Mouse (Mus musculus) midbrain, embryonic 15.5 days (tissue): ENCODE results near the gene Exoc2. TPM values are rescaled to one million over a fixed set of nuclear protein-coding genes. Genes with fewer than 3 reads are reported as not detected.

Source experiments
- ATAC-seq: fragments of 200-750 bp; cut with Nextera tagmentation; replicated peaks from 2 replicates; pipeline ENCODE4 v1.8.0; 2017; ENCODE audit warnings: moderate TSS enrichment
- H3K27ac ChIP-seq: fragments of 300-500 bp; sonication (generic); 2 replicates; pipeline ENCODE4 v1.5.1; 2015; ENCODE audit warnings: mild to moderate bottlenecking, inconsistent platforms
- H3K27me3 ChIP-seq: fragments of 300-500 bp; sonication (generic); replicated peaks from 2 replicates; pipeline ENCODE4 v1.6.1; 2015; ENCODE audit warnings: inconsistent platforms
- H3K36me3 ChIP-seq: fragments of 300-500 bp; sonication (generic); replicated peaks from 2 replicates; pipeline ENCODE4 v1.6.1; 2015; ENCODE audit warnings: inconsistent platforms
- H3K4me1 ChIP-seq: fragments of 300-500 bp; sonication (generic); 2 replicates; pipeline ENCODE4 v1.6.1; 2015; ENCODE audit warnings: inconsistent platforms
- H3K4me2 ChIP-seq: fragments of 300-500 bp; sonication (generic); 2 replicates; pipeline ENCODE4 v1.6.1; 2015; ENCODE audit warnings: inconsistent platforms, mild to moderate bottlenecking, moderate library complexity
- H3K4me3 ChIP-seq: fragments of 300-500 bp; sonication (generic); 2 replicates; pipeline ENCODE4 v1.5.1; 2015; ENCODE audit warnings: mild to moderate bottlenecking, inconsistent platforms
- H3K9ac ChIP-seq: fragments of 300-500 bp; sonication (generic); 2 replicates; pipeline ENCODE4 v1.6.1; 2015; ENCODE audit warnings: mild to moderate bottlenecking, inconsistent platforms
- H3K9me3 ChIP-seq: fragments of 300-500 bp; sonication (generic); 2 replicates; pipeline ENCODE4 v1.6.1; 2016; ENCODE audit warnings: inconsistent platforms
- WGBS: fragments of 180-500 bp; shearing (Covaris S2); methylation state at CpG from one replicate; pipeline ENCODE4 v1.1.7; 2015; ENCODE audit warnings: mixed read lengths; 5-methylcytosine and 5-hydroxymethylcytosine counted together
- polyA plus RNA-seq: library from polyadenylated mRNA; unstranded; fragments of >200 nt; fragmentation: Nextera tagmentation; extraction: Ambion mirVana; gene quantifications from 2 replicates; pipeline ENCODE4 v1.2.1, GENCODE M21; 2015

Exoc2 gene
- polyA plus RNA-seq, 1 experiment from 2014 or later, result 59.3 TPM

DNA sequence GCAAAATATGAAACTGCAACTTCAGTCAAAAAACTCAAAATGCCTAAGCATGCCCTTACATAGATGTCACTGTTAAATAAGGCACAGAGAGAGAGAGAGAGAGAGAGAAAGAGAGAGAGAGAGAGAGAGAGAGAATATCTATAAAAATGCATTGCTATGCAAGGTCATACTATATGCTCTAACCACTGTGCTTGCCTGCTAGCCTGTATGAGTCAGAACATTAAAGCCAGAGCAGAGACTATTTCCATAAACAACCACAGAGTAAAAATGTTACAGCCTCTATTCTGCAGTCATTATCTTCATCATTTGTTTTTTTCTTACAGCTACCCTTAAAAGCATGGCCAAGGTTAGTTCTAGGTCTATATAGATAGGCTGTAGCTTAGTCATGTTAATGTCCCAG, 60.1 kb downstream of the Exoc2 start:
- no peaks in the 10 kb centered on the region for H3K9me3 ChIP-seq
- H3K27me3 ChIP-seq, result no peaks in the 10 kb centered on the region

DNA sequence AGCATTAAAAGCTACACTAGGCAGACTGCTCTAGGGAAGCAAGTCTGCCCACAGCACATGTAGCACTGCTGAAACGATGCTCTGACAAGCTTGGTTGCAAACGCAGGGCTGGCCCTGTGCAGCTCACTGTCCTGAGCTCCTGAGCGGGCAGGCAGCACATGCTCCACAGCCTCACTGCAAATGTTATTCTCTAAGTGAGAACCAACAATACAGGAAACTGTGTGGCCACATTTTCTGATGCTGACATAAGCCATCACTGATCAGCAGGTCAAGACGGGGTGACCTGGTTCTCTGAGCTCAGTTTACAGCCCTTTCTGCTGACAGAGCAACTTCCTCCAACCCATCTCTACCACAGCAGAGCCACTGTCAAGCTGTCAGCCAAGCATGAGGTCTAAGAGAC, 60.9 kb downstream of the Exoc2 start:
- Histone ChIP-seq H3K27me3 (no peaks in the 10 kb centered on the region), H3K9me3 (no peaks in the 10 kb centered on the region), H3K9ac (no peak overlapping the region), H3K36me3 (no peaks in the 10 kb centered on the region), H3K27ac (no peak overlapping the region), H3K4me2 (no peak overlapping the region), H3K4me1 (no peaks in the 10 kb centered on the region), H3K4me3 (no peak overlapping the region)
- ATAC-seq, result no peak
- 26% methylated on average over 4 of the region's 4 CpGs for WGBS

More for the DNA sequence above, 60.1 kb downstream of the Exoc2 start:
- Histone ChIP-seq H3K4me1 (no peaks in the 10 kb centered on the region), H3K9ac (no peak overlapping the region), H3K4me3 (no peak overlapping the region), H3K4me2 (no peak overlapping the region), H3K36me3 (no peaks in the 10 kb centered on the region), H3K27ac (no peak overlapping the region)
- ATAC-seq, result no peak

DNA sequence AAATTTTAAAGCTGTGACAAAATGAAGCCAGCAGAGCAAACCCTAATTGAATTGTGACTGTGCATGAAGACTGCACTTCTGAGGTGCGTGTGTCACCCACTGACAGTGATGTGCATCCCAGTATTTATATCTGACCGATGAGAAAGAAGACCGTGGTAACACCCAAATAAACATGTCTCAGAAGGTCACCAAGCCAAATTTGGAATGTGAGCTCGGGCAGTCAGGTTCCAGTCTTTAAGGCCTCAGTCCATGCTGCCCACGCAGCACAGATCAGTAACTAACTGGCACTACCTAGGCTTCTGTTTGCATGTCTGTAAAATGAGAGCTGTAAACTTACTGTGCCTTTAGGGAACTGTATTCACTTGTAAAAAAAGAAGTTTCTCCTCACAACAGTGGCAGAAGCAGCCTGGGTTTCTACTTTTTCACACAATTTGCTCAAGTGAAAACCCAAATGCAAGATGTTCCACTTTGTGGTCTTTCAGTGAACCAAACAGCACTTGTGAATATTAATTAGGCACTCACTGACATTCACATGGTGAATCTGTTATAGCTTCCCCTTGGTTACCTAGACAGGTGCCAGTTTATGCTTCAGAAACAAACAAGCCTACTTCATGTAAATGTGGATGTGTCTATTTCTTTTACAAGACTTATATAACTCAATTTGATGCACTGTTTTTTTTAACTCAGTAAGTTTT, 61.8 kb downstream of the Exoc2 start:
- 74% methylated on average over 5 of the region's 5 CpGs for WGBS
- Histone ChIP-seq H3K27ac (no peak overlapping the region), H3K4me2 (no peak overlapping the region), H3K27me3 (no peaks in the 10 kb centered on the region), H3K4me3 (no peak overlapping the region), H3K9ac (no peak overlapping the region), H3K36me3 (no peaks in the 10 kb centered on the region), H3K9me3 (no peaks in the 10 kb centered on the region), H3K4me1 (no peaks in the 10 kb centered on the region)
- no peak for ATAC-seq

DNA sequence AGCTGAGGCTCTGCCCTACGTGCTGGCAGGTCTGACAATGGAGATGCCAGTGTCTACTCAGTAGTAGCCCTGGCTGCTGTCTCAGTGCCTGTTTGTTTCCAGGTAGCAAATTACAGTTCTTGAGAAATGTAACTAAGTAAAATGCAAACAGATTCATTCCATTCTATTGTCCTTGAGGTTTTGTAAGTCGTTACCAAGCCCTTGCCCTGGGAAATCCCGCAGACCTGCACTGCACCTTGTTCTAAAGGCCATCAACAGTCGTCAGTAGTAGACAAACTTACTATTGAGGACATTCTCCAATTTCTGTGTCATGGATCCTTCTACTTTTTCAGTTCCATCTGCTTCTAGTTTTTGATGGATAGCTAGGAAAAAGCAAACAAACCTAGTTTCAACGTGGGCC, 63.0 kb downstream of the Exoc2 start:
- ATAC-seq, result no peak
- H3K27me3 ChIP-seq, result no peaks in the 10 kb centered on the region
- H3K9me3 ChIP-seq, result no peaks in the 10 kb centered on the region
- no peaks in the 10 kb centered on the region for H3K36me3 ChIP-seq
- H3K9ac ChIP-seq, result no peak overlapping the region
- 78% methylated on average over 5 of the region's 5 CpGs for WGBS
- no peak overlapping the region for H3K4me2 ChIP-seq
- no peak overlapping the region for H3K4me3 ChIP-seq
- H3K4me1 ChIP-seq, result no peaks in the 10 kb centered on the region
- no peak overlapping the region for H3K27ac ChIP-seq

DNA sequence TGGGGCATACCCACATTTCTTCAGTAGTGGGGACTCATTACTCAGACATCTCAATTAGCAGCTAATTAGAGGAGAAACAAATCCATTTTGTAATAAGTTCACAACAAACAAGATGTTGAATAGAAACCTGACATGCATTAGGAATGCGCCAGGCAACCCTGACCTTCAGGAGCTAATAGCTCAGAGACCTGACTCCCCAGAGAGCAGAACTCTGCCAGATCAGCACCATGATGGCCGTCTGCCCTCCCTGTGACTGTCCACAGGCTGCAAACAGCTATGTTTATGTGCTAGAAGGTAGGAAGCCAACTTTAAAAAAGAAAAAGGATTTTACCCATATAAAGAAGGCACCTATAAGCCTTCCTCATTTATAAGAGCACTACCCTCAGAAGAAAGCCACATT, 71.6 kb downstream of the Exoc2 start:
- H3K4me3 ChIP-seq, result no peak overlapping the region
- no peaks in the 10 kb centered on the region for H3K27me3 ChIP-seq
- WGBS, result 66% methylated on average over 2 of the region's 2 CpGs
- H3K4me2 ChIP-seq, result no peak overlapping the region
- H3K4me1 ChIP-seq, result no peaks in the 10 kb centered on the region
- no peaks in the 10 kb centered on the region for H3K9me3 ChIP-seq
- no peak overlapping the region for H3K9ac ChIP-seq
- no peak for ATAC-seq
- no peak overlapping the region for H3K27ac ChIP-seq
- H3K36me3 ChIP-seq, result peaks cover 4% of the 10 kb centered on the region; the same call in 1 of the 2 replicates

DNA sequence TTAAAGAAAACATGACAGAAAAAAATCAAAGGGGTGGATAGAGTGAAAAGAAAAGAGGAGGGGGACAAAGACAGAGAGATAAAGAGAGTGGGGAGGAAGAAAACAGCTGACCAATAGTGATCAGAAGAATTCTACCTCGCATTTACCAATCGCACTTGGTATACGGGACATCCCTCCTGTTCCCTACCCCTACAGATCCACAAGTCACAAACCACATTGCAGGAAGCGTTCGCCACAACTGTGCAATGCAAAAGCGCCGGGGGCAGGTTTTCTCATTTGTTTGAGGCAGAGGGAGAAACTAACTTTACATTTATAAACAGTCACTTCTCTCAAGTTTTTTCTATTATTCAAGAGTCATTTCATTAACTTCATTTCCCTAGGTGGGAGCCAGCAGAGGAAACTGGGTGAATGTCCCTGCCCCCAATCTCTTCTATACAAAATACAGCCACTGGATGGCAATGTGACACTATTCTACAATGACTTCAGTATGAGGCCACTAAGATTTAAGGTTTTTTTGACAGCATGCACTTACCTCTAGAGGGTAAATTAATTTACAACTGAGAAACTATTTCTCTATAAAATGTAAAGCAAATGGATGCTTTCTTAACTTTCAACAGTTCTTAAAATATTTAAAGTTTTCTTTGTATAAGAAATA, 72.4 kb downstream of the Exoc2 start:
- ATAC-seq, result 0 out of 2 replicates have a peak, but pooled peaks have one; percentile 56
- H3K4me2 ChIP-seq, result no peak overlapping the region
- H3K9me3 ChIP-seq, result no peaks in the 10 kb centered on the region
- H3K27me3 ChIP-seq, result no peaks in the 10 kb centered on the region
- H3K9ac ChIP-seq, result no peak overlapping the region
- no peaks in the 10 kb centered on the region for H3K4me1 ChIP-seq
- WGBS, result 88% methylated on average over 7 of the region's 7 CpGs
- no peak overlapping the region for H3K27ac ChIP-seq
- H3K4me3 ChIP-seq, result no peak overlapping the region
- peaks cover 4% of the 10 kb centered on the region; the same call in 1 of the 2 replicates for H3K36me3 ChIP-seq

DNA sequence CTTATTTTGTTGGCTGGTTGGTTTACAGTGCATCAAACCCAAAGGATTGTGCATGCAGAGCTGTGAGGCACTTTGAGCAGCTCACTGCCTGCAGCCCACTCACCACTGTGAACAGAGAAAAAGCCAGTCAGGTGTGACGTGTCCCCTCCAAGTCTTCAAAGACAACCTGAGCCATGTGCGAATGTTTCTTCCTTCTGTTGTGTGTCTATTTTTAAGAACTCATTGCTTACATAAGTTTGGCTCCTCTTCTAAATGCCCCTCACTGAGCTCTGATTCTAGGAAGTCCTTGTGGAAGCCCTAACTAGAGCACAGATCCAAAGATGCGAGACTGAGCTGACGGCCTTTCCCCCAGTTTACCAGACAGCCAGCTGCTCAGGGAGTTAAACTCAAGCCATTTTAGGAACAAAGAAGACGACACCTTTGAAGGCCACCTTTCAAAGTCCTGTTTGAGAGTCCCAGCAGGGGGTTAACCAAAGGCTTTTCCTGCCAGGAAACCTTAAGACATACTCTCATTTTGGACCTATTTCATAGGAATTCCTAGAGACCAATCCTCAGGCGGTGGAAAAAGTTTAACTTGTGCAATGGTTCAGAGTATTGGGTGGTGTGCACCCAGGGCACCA, 79.8 kb downstream of the Exoc2 start:
- WGBS, result 52% methylated on average over 6 of the region's 6 CpGs
- ATAC-seq, result no peak
- Histone ChIP-seq H3K4me1 (no peaks in the 10 kb centered on the region), H3K36me3 (no peaks in the 10 kb centered on the region), H3K4me3 (no peak overlapping the region), H3K27ac (no peak overlapping the region), H3K9me3 (no peaks in the 10 kb centered on the region), H3K4me2 (no peak overlapping the region), H3K9ac (no peak overlapping the region), H3K27me3 (no peaks in the 10 kb centered on the region)

DNA sequence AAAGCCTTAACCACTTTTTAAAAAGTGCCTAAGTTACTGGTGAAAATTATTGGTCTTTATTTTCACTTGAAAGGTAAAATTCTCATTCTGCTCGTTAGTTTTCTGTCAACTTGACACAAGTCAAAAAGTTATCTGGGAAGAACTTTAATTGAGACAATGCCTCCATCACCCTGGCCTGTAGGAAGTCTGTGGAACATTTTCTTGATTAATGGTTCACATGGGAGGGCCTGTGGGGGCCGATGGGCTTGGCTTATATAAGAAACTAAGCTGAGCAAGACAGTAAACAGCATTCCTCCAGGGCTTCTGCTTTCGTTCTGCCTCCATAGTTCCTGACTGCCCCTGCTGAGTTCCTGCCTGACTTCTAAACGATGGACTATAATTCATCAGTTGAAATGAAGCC, 81.6 kb downstream of the Exoc2 start:
- Histone ChIP-seq H3K4me1 (no peaks in the 10 kb centered on the region), H3K4me3 (no peak overlapping the region), H3K36me3 (no peaks in the 10 kb centered on the region), H3K9ac (no peak overlapping the region), H3K27ac (no peak overlapping the region), H3K4me2 (no peak overlapping the region), H3K9me3 (no peaks in the 10 kb centered on the region), H3K27me3 (no peaks in the 10 kb centered on the region)
- ATAC-seq, result no peak
- 86% methylated on average over 4 of the region's 4 CpGs for WGBS

DNA sequence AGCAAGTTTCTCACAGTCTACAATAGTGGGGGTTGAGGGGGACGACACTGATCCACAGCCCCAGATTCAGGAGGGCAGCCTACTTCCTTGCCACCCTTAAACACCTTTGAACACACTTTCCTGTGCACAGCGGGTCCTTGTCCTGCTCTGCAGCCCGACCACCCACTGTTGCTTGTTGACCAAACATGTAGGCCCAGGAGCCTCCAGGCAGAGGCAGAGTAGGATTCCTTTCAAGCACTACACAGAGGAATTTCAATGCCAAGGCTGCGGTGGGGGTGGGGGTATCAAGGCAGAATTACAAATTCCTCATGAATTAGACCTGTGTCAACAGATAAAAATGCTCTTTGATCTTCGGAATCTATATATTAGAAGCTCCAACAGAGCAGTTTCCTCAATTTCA, 82.7 kb downstream of the Exoc2 start:
- WGBS, result 75% methylated on average over 5 of the region's 5 CpGs
- no peak overlapping the region for H3K27ac ChIP-seq
- no peaks in the 10 kb centered on the region for H3K27me3 ChIP-seq
- H3K4me2 ChIP-seq, result no peak overlapping the region
- no peaks in the 10 kb centered on the region for H3K36me3 ChIP-seq
- H3K9ac ChIP-seq, result no peak overlapping the region
- no peaks in the 10 kb centered on the region for H3K9me3 ChIP-seq
- no peaks in the 10 kb centered on the region for H3K4me1 ChIP-seq
- H3K4me3 ChIP-seq, result no peak overlapping the region
- ATAC-seq, result no peak

DNA sequence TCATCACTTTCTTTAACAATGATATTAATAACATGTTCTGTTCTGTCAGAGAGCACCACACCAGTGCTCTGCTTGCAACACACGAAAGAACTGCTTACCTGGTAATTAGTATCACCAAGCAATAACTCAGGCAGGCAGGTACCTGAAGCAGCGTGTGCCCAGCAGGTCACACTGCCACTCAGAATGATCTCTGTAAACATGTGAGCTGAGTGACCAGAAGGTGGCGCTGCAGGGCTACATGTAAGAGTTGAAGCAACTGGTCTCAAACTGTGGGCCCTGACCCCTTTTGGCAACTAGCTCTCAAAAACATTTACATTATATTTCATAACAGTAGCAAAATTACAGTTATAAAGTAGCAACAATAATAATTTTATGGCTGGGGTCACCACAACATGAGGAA, 85.4 kb downstream of the Exoc2 start:
- no peak overlapping the region for H3K4me2 ChIP-seq
- WGBS, result 10% methylated on average over 3 of the region's 3 CpGs
- no peaks in the 10 kb centered on the region for H3K27me3 ChIP-seq
- no peak overlapping the region for H3K4me3 ChIP-seq
- H3K4me1 ChIP-seq, result no peaks in the 10 kb centered on the region
- no peaks in the 10 kb centered on the region for H3K9me3 ChIP-seq
- ATAC-seq, result no peak
- H3K36me3 ChIP-seq, result 0 out of 2 replicates have a peak, but pooled peaks cover 7% of the 10 kb centered on the region
- H3K27ac ChIP-seq, result no peak overlapping the region
- no peak overlapping the region for H3K9ac ChIP-seq

DNA sequence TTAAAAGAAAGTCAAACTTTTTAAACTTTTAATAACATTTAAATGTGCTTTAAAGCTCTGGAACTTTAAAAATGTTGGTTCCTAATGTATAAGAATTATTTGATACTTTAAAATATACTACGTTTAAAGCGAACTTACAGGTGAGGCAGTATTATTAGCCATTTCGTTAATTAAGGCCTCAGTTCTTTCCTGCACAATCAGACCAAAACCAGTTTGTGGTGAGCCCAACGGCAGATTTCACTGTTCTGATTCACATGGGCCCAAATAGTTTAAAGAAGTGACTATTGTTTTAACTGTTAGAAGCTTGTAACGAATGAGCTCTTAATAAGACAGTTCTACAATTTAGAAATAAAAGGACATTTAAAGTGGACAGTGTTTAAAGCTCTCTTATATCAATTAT, 93.6 kb downstream of the Exoc2 start:
- Histone ChIP-seq H3K4me1 (no peaks in the 10 kb centered on the region), H3K36me3 (peaks cover 12% of the 10 kb centered on the region; the same call in 1 of the 2 replicates), H3K9me3 (no peaks in the 10 kb centered on the region), H3K27ac (no peak overlapping the region), H3K4me3 (no peak overlapping the region), H3K4me2 (no peak overlapping the region), H3K27me3 (no peaks in the 10 kb centered on the region), H3K9ac (no peak overlapping the region)
- 94% methylated on average over 5 of the region's 5 CpGs for WGBS
- no peak for ATAC-seq

DNA sequence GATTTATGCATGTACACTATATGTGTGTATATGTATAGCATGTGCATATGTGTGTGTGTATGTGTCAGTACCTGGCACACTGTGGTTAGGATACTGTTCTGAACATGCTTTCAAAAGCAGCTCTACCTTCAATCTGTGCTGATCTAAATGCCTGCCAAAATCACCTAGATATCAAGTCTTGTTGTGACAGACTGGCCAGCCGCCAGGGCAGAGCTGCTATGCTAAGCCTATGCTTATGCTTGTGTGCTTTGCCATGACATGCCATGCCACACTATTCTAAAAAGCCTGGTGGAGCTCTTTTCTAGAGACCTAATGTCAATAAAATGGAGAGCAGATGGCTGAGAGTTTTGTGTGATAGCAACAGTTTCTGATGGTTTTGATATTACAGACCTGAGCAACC, 94.0 kb downstream of the Exoc2 start:
- Histone ChIP-seq H3K4me3 (no peak overlapping the region), H3K36me3 (peaks cover 10% of the 10 kb centered on the region; the same call in 1 of the 2 replicates), H3K9ac (no peak overlapping the region), H3K4me1 (no peaks in the 10 kb centered on the region), H3K27ac (no peak overlapping the region), H3K9me3 (no peaks in the 10 kb centered on the region), H3K4me2 (no peak overlapping the region), H3K27me3 (no peaks in the 10 kb centered on the region)
- whole genome bisulfite sequencing, result 90% methylated on average over 1 of the region's 1 CpGs
- no peak for ATAC-seq

DNA sequence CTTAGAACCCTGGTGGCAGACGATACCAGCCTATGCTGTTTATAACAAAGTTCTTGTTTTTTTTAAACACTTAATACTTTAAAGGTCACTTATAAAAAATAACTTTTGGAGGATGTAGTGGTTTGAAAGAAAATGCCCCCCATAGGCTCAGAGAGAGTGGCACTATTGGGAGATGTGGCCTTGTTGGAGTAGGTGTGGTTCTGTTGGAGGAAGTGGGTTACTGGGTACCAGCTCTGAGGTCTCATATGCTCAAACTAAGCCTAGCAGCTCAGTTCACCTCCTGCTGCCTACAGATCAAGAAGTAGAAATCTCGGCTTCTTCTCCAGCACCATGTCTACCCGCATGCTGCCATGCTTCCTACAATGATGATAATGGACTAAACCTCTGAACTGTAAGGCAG, 98.1 kb downstream of the Exoc2 start:
- no peak for ATAC-seq
- H3K9ac ChIP-seq, result no peak overlapping the region
- peaks cover 18% of the 10 kb centered on the region; the same call in 1 of the 2 replicates for H3K36me3 ChIP-seq
- no peak overlapping the region for H3K4me3 ChIP-seq
- no peak overlapping the region for H3K4me2 ChIP-seq
- no peak overlapping the region for H3K27ac ChIP-seq
- H3K27me3 ChIP-seq, result no peaks in the 10 kb centered on the region
- 98% methylated on average over 3 of the region's 3 CpGs for WGBS
- H3K9me3 ChIP-seq, result no peaks in the 10 kb centered on the region
- no peaks in the 10 kb centered on the region for H3K4me1 ChIP-seq
